Mouse (Mus musculus) CH12.LX (cell line): Measurements from ENCODE around the gene Parvg. TPM values are rescaled to one million over a fixed set of nuclear protein-coding genes. Genes with fewer than 3 reads are reported as not detected.

Source experiments
- DNase-seq: peaks from one replicate; pipeline ENCODE4 v3.0.0-alpha.2; 2013; ENCODE audit errors: extremely low read depth
- H3K27ac ChIP-seq: 2 replicates; pipeline ENCODE4 v1.5.1; 2012; ENCODE audit warnings: low read depth, mild to moderate bottlenecking, control low read depth, moderate library complexity; ENCODE audit not compliant: insufficient read depth
- H3K27me3 ChIP-seq: replicated peaks from 2 replicates; pipeline ENCODE3; 2012; ENCODE audit warnings: inconsistent platforms
- H3K36me3 ChIP-seq, 2 experiments: replicated peaks in 1 of 2; 2 replicates each; pipeline versions ENCODE3 to v1.6.1; 2012; ENCODE audit warnings: inconsistent platforms in 1 of 2, low read length in 1 of 2, mild to moderate bottlenecking in 1 of 2, mixed read lengths in 1 of 2, moderate library complexity in 1 of 2; ENCODE audit not compliant: control insufficient read depth in 1 of 2, insufficient read depth in 1 of 2
- H3K4me1 ChIP-seq, 2 experiments: 2 replicates each; pipeline ENCODE4 v1.6.1; 2012; ENCODE audit warnings: inconsistent platforms in 1 of 2, moderate library complexity in 1 of 2; ENCODE audit not compliant: insufficient read depth in 2 of 2, control insufficient read depth in 1 of 2
- H3K4me2 ChIP-seq: 2 replicates; pipeline ENCODE4 v1.6.1; 2012; ENCODE audit warnings: low read depth, mild to moderate bottlenecking, control low read depth; ENCODE audit not compliant: poor library complexity, insufficient read depth, severe bottlenecking
- H3K4me3 ChIP-seq, 3 experiments: fragments of 150-350 bp in 1 of 3; sonication (generic) in 1 of 3; replicated peaks in 1 of 3; 2 replicates each; pipeline versions ENCODE3 to v1.5.1; 2011 to 2012; ENCODE audit warnings: low read depth in 2 of 3, low read length in 2 of 3, mild to moderate bottlenecking in 2 of 3, moderate library complexity in 2 of 3, control low read depth in 1 of 3, improper control_type of control experiment in 1 of 3, inconsistent platforms in 1 of 3, mixed read lengths in 1 of 3; ENCODE audit not compliant: poor library complexity in 1 of 3
- H3K79me2 ChIP-seq: replicated peaks from 2 replicates; pipeline ENCODE4 v1.6.1; 2012; ENCODE audit warnings: mild to moderate bottlenecking, moderate library complexity; ENCODE audit not compliant: control insufficient read depth, poor library complexity, insufficient read depth, severe bottlenecking; ENCODE audit errors: extremely low read depth
- H3K9ac ChIP-seq: 2 replicates; pipeline ENCODE4 v1.6.1; 2012; ENCODE audit warnings: low read depth, mild to moderate bottlenecking, control low read depth, moderate library complexity; ENCODE audit not compliant: insufficient read depth
- H3K9me3 ChIP-seq: replicated peaks from 2 replicates; pipeline ENCODE3; 2012; ENCODE audit warnings: low read length, inconsistent platforms, mixed read lengths
- CHD1 ChIP-seq: IDR thresholded peaks from 2 replicates; pipeline ENCODE4 v1.6.1; 2012; ENCODE audit warnings: low read depth, low read length, improper control_type of control experiment, inconsistent platforms
- EP300 ChIP-seq: IDR thresholded peaks from 2 replicates; pipeline ENCODE4 v1.6.1; 2011; ENCODE audit warnings: low read length, improper control_type of control experiment
- IRF4 ChIP-seq: IDR thresholded peaks from 2 replicates; pipeline ENCODE4 v1.6.1; 2014; ENCODE audit warnings: low read depth, mild to moderate bottlenecking, inconsistent platforms, low read length, improper control_type of control experiment
- KAT2A ChIP-seq: IDR thresholded peaks from 2 replicates; pipeline ENCODE4 v1.6.1; 2012; ENCODE audit warnings: low read length, improper control_type of control experiment, inconsistent platforms; ENCODE audit not compliant: insufficient replicate concordance
- MAFK ChIP-seq: IDR thresholded peaks from 2 replicates; pipeline ENCODE4 v1.6.1; 2011; ENCODE audit warnings: low read length, improper control_type of control experiment; ENCODE audit not compliant: insufficient replicate concordance
- MEF2A ChIP-seq: IDR thresholded peaks from 2 replicates; pipeline ENCODE4 v1.6.1; 2014; ENCODE audit warnings: low read depth, mild to moderate bottlenecking, inconsistent platforms, low read length, improper control_type of control experiment, borderline replicate concordance
- MXI1 ChIP-seq: IDR thresholded peaks from 2 replicates; pipeline ENCODE4 v1.6.1; 2011; ENCODE audit warnings: mild to moderate bottlenecking, low read depth, low read length, improper control_type of control experiment
- POLR2AphosphoS2 ChIP-seq: IDR thresholded peaks from 2 replicates; pipeline ENCODE4 v1.6.1; 2011; ENCODE audit warnings: low read depth, low read length, improper control_type of control experiment
- RCOR1 ChIP-seq: conservative IDR thresholded peaks from 2 replicates; pipeline ENCODE4 v1.6.1; 2012; ENCODE audit warnings: low read depth, mild to moderate bottlenecking, inconsistent platforms, low read length, improper control_type of control experiment
- SIN3A ChIP-seq: IDR thresholded peaks from 2 replicates; pipeline ENCODE4 v1.6.1; 2012; ENCODE audit warnings: low read length, improper control_type of control experiment, inconsistent platforms
- SMC3 ChIP-seq: IDR thresholded peaks from 2 replicates; pipeline ENCODE4 v1.6.1; 2011; ENCODE audit warnings: low read depth, low read length, improper control_type of control experiment
- TBP ChIP-seq: conservative IDR thresholded peaks from 2 replicates; pipeline ENCODE4 v1.6.1; 2011; ENCODE audit warnings: low read depth, low read length, improper control_type of control experiment
- USF1 ChIP-seq: IDR thresholded peaks from 2 replicates; pipeline ENCODE4 v1.6.1; 2014; ENCODE audit warnings: low read depth, mild to moderate bottlenecking, inconsistent platforms, low read length, improper control_type of control experiment
- ZKSCAN1 ChIP-seq: IDR thresholded peaks from 2 replicates; pipeline ENCODE4 v1.6.1; 2012; ENCODE audit warnings: low read depth, inconsistent platforms, low read length, improper control_type of control experiment, borderline replicate concordance
- dilution Hi-C: fragments of 300-500 bp; cut with MboI; formaldehyde crosslinking; loops from 2 replicates; pipeline ENCODE4 v1.14.3; 2020; ENCODE audit warnings: low sequenced_read_pairs; ENCODE audit not compliant: extremely low pct_unique_long_range_greater_than_20kb, extremely low pct_ligation_motif_present
- in situ Hi-C: fragments of 300-500 bp; cut with MboI; formaldehyde crosslinking; loops from 3 replicates; pipeline ENCODE4 v1.14.3; 2019; ENCODE audit warnings: low sequenced_read_pairs, low pct_ligation_motif_present, low pct_unique_long_range_greater_than_20kb, mixed read lengths
- polyA plus RNA-seq: library from polyadenylated mRNA; unstranded; fragments of >175 nt; gene quantifications from 2 replicates; pipeline ENCODE4 v1.2.1, GENCODE M21; 2012; ENCODE audit warnings: low read depth; ENCODE audit not compliant: insufficient read length
- total RNA-seq, 2 experiments: library from RNA; depleted of rRNA; stranded (reverse); fragments of 300-350 nt in 1 of 2; fragments of >200 nt in 1 of 2; gene quantifications; 2 replicates each; pipeline ENCODE4 v1.2.3; 2012 to 2014

Parvg gene
- total and polyA plus RNA-seq, 3 experiments = 93.7 to 140 (median 98.3) TPM

DNA sequence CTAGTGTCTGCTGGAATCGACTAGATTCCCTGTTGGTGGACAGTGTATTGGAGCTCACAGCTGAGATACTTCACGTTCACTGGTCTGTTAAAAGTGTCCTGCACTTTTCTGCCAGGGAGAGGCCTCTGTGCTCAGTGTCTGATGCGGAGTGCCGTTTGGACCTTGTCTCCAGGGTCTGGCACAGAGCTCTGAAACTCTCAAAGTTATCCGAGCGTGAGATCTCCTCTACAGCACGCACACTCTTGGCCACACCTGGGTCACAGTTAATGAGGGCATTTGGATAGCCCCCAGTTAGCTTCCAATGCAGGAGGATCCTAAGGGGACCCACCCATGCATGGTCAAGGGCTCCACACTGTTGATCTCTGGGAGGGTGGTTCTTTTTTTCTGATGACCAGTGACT is 45.7 kb upstream of the Parvg start:
- no peak overlapping the region for H3K4me2 ChIP-seq
- H3K4me3 ChIP-seq = no peak overlapping the region
- H3K27me3 ChIP-seq = peaks cover 83% of the 10 kb centered on the region
- no peaks in the 10 kb centered on the region for H3K36me3 ChIP-seq
- H3K27ac ChIP-seq = no peak overlapping the region
- H3K79me2 ChIP-seq = no peaks in the 10 kb centered on the region
- no peak overlapping the region for H3K9ac ChIP-seq
- DNase-seq = no peak
- dilution Hi-C loops = no loop called here
- peaks cover 16% of the 10 kb centered on the region for H3K9me3 ChIP-seq
- peaks cover 0 to 1% of the 10 kb centered on the region in 2 experiments; a peak in 2 of 4 replicates for H3K4me1 ChIP-seq
- in situ Hi-C loops = no loop called here
- no peak for TF ChIP-seq KAT2A
- TF ChIP-seq SMC3 = no peak
- no peak for TF ChIP-seq EP300
- TF ChIP-seq USF1 = no peak
- no peak for TF ChIP-seq MAFK
- TF ChIP-seq MXI1 = no peak
- no peak for TF ChIP-seq CHD1
- TF ChIP-seq TBP = no peak
- TF ChIP-seq IRF4 = no peak
- no peak for TF ChIP-seq RCOR1
- no peak for TF ChIP-seq POLR2AphosphoS2

DNA sequence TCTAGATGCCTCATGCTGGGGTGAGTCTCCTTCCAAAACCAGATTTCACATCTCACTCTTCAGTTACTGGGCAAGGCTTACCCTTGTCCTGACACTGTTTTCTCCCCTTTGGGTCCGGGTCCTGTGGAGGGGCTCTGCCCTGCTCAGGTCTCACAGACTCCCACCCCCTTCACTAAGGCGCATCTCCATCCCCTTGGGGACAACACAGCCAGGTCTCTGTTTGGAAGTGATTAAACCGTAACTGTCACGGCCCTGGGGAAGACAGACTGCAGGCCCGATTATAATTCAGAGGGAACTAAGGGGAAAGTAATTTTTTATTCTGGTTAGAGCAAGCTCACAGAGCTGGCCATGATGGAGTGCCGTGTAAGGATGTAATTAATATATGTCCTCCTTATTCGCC is 45.2 kb upstream of the Parvg start:
- no peak overlapping the region for H3K4me3 ChIP-seq
- no peak overlapping the region for H3K9ac ChIP-seq
- H3K4me1 ChIP-seq = no peaks in the 10 kb centered on the region
- TF ChIP-seq ZKSCAN1 (no peak), MEF2A (no peak), MXI1 (no peak)
- H3K79me2 ChIP-seq = no peaks in the 10 kb centered on the region
- DNase-seq = no peak
- peaks cover 84% of the 10 kb centered on the region for H3K27me3 ChIP-seq
- H3K4me2 ChIP-seq = no peak overlapping the region
- dilution Hi-C loops = no loop called here
- no peak overlapping the region for H3K27ac ChIP-seq
- in situ Hi-C loops = no loop called here
- peaks cover 14% of the 10 kb centered on the region for H3K9me3 ChIP-seq
- no peaks in the 10 kb centered on the region for H3K36me3 ChIP-seq

DNA sequence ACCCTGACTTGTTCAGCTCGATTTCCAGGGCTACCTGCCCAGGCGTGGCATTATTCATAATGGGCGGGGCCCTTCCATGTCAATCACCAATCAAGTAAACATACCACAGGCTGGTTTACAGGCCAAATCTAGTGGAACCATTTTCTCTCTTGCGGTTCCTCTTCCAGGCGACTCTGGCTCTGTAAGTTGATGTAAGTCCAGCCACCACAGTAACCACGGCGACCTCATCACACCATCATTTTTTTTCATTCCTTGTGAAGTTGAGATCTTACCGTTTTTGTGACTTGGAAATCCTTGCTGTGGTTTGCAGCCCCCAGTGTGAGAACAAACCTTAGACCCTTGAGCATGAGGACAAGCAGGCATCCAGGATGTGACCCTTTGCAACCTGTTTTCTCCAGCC is 43.5 kb upstream of the Parvg start:
- Histone ChIP-seq H3K36me3 (no peaks in the 10 kb centered on the region), H3K79me2 (no peaks in the 10 kb centered on the region), H3K9me3 (peaks cover 7% of the 10 kb centered on the region), H3K4me1 (no peaks in the 10 kb centered on the region), H3K27me3 (peaks cover 78% of the 10 kb centered on the region), H3K4me2 (no peak overlapping the region), H3K9ac (no peak overlapping the region), H3K27ac (no peak overlapping the region), H3K4me3 (no peak overlapping the region)
- dilution Hi-C loops (no loop called here), in situ Hi-C loops (loop anchor here (5.0 kb wide), 2 partner anchors 47 to 332 kb away; no protein-coding TSS in a partner anchor)
- TF ChIP-seq EP300 (no peak), SIN3A (no peak)
- DNase-seq = no peak
